Mouse (Mus musculus) layer of hippocampus, postnatal 36 days (tissue): Measurements from ENCODE around the gene Zbtb16. TPM values are rescaled to one million over a fixed set of nuclear protein-coding genes. Genes with fewer than 3 reads are reported as not detected.
A peak's percentile ranks its signal among the peaks of the same experiment; 100 is the strongest.

ENCODE experiments used
- DNase-seq, 2 experiments: peaks; one replicate each; pipeline ENCODE4 v3.0.0; 2022
- total RNA-seq, 2 experiments: library from RNA; stranded (reverse); gene quantifications; 2 replicates each; pipeline ENCODE4 v1.2.3; 2021

The Zbtb16 gene
- total RNA-seq, 2 experiments from 2014 or later: 104 to 149 TPM

DNA sequence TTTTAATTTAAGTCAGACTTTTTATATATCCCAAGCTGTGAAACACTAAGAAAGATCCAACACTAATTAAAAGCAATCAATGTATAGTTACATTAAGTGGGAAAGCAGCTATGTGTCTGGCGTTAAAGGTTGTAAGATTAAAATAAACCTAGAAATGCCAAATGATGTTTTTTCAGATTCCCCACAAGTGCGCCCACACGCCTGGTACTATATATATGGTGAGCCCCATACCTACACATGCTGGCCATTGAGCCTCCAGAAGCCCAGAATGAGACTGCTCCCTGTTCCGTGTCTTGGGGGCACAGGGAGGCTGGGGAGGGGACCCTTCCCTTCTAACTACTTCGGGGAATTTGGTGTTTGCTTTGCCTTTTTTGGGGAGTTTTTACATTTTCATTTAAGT, 34.7 kb downstream of the Zbtb16 start:
- DNase-seq: no peak

DNA sequence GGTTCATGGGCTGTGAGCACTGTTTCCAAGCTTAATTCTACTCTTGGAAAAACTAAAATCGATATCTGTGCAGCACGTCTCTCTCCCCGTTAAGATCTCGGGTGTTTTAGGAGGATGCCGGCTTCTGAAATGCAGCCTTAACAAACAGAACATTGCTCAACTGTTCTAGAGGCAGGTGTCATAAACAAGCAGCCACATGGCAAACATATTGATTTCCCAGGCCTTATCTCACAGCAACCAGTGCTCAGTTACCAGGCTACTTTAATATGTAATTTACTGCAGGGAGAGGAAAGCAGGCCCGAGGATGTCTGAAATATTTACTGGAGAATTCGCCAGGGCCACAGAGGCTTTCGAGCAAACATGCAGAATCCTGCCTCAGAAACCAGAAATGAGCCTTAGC, 35.4 kb downstream of the Zbtb16 start:
- no peak for DNase-seq

DNA sequence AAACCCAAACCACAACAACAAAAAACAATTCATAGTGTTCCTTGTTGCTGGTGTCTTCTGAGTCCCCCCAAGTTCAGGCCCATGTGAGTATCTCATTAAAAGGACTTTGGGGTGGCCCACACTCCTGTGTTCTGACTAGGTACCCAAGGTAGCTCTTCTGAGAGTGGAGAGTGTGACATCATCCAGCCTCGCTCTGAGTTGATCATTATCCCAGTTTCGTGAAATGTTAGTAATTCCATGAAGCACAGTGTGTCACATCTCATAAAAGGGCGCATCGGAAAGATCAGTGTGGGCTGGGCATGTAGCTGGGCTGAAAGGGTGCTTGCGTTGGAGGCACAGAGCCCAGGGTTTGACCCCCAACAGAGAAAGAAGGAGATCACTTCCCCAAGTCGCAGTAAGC, 38.0 kb downstream of the Zbtb16 start:
- no peak for DNase-seq

DNA sequence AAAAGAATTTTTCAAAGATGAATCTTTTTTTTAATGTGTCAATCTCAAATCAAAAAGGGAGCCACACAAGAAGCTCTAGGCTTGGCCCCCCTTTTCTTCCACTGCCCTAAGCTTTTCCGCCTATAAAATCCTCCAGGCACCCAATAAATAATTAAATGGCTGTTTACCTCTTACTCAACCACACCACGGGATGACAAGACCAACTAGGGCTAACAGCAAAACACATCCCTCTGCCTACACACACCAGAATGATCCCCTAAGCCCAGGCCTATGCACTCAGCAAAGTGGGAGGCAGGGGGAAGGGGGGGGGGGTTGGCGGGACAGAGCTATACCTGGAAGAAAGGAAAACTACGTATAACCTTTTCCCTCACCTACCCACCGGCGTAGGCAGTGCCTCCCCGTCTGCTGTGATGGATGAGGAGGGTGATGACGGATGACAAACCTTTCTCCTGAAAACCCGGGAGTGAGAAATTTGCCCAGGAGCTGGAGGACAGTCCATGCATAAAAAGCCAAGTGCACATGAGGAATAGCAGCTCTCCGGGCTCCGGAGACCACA, 39.7 kb downstream of the Zbtb16 start:
- DNase-seq: no peak

DNA sequence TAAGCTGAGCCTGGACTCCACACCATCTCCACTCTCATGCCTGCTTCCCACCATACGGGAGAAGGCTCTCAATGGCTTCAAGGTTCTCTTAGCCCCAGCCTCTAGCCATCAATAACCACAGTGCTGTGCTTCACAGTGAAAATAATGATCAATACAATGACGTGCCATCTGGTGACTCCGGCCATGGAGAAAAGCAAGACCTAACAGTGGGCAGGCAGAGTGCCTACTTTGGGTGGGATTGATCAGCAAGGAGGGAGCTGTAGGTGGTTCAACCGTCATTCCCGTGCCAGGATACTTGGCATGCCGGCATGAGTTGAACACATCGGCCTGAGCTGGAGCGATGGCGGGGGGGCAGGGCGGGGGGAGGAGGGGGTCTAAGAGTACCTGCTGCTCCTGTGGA, 40.3 kb downstream of the Zbtb16 start:
- no peak for DNase-seq

DNA sequence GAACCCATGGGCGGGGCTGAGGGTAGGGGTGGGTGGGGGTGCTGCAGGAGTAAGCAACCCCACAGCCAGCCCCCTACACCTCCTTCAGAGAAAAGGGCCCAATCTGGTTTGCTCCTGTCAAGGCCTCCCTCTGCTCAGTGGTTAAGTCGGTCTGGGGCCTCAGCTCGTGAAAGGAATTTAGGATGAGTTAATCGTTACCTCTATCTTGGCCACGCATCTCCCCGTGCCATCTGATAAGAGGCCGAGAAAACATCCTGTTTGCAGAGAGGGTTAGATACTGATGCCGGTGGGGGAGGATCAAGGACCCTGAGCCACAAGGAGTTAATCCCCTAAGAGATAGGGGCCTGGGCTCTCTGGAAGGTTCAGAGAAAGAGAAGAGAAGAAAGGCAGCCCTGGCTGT, 40.9 kb downstream of the Zbtb16 start:
- no peak for DNase-seq

DNA sequence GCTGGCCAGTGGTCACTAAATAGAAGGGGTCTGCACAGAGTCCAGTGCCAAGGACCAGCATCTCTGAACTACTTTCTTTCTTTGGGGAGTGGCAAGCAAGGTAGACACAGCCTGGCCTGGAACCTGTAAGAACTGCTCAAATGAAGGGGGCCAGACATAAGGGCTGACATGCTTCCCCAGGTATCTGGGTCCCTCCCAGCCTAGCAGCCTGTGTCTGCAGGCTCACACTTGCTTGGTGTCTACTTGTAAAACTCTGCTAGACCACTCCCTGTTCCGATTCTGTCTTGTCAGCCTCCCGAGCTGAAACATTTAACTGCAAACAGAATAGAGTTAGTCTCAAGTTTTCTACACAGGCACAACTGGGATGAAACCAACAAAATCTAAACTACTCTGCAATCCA, 41.6 kb downstream of the Zbtb16 start:
- no peak for DNase-seq

DNA sequence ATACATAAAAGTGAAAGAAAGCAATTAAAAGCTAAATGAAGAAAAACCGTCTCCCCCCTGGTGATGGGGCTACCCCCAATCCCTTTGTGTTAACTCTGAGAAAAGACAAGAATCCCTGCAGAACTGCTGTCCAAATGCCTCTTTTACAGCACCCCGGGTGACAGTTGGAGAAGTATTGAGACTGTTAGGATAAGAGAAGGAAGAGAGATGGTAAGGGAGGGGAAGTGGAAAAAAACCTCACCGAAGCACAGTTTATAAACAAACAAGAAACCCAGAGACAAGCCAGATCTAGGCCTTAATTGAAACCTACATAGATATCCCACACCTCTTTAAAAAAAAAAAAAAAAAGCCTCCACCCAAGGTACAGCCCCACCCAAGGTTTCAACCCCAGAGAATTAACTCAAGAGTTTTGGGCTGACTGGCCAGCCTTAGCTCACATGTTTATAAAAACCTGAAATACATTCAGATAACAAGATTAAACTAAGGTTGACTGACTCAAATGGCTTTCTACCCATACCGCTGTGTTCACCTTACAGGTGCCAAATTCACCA, 42.3 kb downstream of the Zbtb16 start:
- no peak for DNase-seq

DNA sequence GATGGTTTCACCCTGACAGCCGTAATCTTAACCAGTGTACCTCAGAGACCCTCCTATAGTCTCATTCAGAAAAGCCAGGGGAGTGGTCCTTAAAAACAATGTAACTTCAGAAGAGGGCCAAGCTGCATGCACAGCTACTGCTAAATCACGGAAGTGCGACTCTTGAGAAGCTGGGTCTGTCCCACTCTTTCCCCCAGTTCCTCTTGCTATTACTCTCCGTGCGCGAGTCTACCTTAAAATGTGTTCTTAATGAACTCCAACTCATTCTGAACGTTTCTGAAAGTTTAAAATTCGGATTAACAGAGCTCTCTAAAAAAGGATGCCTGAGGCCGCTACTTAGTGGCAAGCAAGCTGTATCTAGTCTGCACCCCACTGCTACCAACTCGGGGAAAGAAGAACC, 45.4 kb downstream of the Zbtb16 start:
- no peak for DNase-seq

DNA sequence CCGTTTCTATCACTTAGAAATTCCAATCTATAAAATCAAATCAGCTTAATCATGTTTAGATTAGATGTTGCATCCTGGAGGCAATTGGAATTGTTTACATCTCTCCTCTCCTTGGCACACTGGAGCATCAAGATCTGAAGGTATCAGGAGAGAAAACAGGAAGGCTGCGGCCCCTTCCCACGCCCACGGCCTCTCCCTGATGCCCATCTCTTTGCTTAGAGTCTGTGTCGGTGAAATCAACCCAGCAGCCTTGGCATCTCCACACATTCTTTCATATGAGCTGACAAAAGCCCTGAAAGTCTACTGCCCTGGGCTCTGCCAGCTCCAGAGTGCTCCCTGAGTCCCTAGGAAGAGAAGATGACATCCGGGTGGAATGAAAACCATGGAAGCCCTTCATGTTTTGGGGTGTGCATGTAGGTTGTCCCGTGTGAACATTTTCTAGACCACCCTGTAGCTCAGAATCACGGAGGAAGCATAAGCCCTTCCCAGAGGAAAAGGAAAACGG, 48.1 kb downstream of the Zbtb16 start:
- DNase-seq: no peak

DNA sequence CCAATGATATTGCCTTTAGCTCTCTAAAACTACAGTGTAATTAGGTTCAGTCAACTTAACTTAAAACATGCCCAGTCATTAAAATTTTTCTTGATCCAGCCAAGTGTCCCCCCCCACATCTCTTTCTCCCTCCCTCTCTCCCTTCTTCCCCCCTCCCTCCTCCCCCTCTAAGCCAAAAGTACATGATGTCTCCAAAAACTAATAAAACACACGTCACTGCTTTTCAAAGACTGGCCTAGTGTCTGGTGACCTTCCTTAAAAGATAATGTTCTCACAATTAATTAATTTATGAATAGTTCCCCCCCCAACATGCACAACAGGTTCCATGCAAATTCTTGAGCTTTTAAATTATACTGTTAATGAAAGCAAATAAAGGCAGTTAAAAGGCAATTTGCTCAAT, 48.7 kb downstream of the Zbtb16 start:
- no peak for DNase-seq

DNA sequence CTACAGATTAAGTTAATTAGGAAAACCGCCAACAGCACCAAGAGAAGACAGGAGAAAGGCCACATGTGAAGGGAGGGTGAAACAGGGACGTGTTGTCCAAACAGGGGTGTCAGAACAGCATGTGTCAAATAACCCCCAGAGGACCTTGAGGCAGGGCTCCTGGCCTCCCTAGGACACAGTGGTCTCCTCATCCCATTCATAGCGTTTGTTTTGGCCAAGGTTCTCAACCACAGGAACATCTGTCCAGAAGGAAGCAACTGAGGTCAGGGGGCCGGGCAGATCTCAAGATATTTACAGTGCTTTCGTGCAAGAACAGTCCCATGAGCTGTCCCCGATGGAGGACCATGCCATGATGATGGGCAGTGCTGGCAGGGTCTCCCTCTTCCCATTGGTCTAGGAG, 49.2 kb downstream of the Zbtb16 start:
- DNase-seq: no peak

DNA sequence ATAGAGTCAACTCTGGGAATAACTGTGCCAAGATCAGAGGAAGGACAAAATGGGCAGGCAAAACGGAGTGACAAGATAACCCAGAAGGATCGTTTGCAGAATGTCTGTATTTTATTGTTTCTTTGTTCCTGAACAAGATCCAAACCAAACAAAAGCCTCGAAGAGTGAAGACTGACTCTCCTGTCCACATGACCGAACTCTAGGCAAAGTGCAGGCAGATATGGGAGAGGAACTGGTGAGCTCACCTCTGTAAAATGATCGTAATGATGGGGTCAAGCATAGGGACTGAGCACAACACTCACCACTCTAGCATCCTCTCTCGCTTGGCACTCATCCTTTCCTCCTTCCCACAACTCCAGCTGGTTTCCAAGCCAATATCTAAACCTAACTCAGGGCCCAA, 51.1 kb downstream of the Zbtb16 start:
- DNase-seq: no peak

DNA sequence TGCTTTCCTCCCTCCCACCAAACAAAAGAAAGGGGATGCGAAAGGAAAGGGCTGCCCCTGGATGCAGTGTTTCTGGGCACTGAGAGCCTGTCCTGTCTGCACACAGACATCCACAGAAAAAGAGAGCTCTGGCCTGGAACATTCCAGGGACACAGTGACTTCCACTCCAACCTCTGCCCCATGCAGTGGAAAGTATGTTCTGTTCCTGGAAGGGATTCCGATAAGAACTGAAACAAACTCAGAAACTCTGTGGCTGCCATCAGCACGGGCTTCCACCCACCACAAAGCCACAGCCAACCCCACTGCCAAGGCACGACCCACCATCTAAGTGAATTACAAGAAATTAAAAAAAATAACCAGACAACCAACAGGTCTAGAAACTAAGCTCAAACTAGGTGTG, 52.7 kb downstream of the Zbtb16 start:
- no peak for DNase-seq

DNA sequence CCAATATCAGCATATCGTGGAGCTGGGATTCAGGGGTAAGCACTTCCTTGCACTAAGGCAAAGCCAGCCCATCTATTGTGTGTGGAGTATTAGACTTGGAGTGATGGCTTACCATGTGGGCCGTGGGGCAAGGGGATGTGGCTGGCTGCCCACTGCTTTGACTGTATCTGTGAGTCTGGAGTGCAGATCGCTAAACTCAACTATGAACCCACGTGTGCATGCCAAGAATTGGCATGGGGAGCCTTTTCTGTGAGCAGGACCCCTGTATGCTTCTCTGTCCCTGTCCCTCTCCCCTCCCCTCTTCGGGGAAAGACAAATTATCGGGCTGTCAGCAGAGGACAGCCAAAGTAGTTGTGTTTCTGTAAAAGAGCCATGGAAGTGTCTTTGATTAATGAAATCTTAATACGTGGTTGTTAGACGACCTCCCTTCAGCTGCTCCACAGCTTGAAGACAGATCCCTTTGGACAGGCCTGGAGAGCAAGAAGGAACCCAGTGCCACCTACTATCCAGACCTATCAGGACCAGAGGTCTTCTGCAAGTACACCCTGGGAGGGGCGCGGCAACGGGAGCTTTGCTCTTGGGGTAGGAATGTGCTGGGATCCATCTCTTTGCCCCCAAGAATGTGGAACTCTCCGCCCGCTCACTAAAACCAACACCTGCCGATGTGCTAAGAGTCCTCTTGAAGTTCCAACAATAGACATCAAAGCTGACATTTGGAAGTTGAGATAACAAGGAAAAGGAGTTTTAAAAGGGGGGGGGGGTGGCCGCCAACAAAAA, 53.5 kb downstream of the Zbtb16 start:
- DNase-seq: no peak

DNA sequence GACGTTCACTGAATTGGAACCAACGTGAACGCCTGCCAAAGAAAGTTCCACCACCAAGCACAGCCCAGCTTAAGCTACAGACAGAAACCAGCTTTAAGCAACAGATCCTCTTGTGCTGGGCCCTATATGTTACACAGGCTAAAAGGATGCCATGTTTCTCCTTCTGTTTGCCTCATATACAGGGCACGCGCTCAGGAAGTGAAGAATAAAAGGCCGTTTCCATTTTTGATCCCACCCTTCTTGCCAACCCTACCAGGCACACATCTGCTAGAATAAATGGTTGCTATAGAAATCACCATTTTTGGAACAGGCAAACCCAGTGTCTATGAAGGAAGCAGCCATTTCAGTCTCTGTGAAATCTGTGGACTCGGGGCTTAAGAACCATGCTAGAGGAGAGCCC, 59.8 kb downstream of the Zbtb16 start:
- DNase-seq: peak in 1 of 2 experiments; percentile 59

DNA sequence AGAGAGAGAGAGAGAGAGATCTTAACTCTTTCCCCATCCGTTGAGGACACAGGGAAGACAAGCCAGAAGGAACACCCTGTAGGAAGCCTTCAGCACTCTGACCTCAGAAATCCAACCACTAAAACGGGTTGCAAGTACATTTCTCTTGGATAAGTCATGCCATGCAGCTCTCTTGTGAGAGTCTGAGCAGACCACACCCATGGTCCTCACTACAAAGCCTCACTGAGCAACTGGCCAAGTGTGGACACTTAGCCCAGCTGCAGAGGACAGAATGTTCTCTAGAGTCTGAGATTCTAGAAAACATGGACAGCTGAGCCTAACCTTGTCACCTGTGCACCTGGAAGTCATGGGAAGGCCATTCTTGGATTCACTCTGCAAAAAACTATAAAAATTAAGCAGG, 60.5 kb downstream of the Zbtb16 start:
- DNase-seq: no peak

DNA sequence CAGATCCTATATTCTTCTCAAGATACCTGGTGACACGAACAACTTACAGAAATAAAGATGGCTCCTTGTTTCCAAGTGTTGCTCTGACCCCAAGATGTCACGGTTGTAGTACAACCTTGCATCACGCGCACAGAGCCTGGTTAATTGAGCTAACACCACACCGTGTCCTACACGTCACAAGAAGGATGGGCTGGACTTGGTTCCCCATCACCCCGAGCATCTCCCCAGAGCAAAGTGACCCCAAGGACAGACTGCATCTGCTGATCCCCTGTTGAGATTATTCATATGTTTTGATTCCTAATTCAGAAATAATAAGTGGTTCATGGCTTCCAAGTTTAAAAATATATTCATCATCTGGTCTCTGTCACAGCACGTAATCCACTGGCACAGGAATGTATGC, 62.3 kb downstream of the Zbtb16 start:
- no peak for DNase-seq

DNA sequence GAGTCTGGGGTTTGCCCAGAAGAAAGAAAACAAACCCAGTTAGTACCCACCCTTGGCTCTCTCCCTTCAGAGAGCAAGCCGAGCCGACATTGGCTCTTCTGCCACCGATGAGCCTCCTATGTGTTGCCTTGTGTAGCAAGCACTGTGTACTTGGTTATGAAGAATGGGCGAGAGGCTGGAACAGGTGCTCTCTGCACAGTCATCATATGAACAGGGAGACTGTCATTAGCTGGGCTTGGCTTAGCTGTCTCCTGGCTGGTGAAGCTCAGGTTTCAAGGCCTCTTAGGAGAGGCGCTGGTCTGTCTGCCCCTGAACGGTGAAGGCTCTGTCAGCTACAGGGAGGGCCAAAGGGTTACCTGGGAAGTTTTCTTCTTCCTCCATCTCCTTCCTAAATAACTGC, 62.9 kb downstream of the Zbtb16 start:
- no peak for DNase-seq

DNA sequence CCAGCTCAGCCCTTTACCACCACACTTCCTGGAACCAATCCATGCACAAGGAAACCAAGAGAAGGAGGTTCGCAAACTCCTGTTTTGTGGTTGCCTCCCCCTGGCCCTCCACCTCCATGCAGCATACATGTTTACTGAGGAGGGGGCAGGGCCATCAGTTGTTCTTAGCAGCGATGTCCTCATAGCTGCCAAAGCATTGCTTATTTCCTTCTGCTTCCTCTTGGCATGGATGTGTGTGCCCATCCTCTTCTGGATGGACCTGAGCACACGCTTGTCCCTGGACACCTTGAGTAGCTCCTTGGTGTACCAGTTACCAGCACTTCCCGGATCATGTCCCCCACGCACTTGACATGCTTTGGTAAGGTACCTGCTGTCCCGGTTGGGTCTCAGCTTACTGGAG, 64.5 kb downstream of the Zbtb16 start:
- no peak for DNase-seq

DNA sequence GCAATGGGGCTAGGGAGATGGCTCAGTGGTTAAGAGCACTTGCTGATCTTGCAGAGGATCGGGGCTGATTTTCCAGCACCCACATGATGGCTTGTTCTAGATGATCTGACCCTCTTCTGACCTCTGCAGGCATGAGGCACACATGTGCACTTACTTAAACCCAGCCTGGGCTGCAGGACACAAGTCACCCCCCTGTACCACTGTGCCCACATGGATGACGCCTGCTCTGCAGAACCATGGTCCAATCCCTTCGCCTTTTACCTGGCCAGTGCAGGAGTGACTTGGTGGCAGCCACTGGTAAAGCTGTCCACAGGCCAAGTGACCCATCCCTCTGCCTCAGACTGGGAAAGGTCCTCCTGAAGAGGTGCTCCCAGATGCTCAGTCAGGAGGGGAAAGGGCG, 67.1 kb downstream of the Zbtb16 start:
- no peak for DNase-seq

DNA sequence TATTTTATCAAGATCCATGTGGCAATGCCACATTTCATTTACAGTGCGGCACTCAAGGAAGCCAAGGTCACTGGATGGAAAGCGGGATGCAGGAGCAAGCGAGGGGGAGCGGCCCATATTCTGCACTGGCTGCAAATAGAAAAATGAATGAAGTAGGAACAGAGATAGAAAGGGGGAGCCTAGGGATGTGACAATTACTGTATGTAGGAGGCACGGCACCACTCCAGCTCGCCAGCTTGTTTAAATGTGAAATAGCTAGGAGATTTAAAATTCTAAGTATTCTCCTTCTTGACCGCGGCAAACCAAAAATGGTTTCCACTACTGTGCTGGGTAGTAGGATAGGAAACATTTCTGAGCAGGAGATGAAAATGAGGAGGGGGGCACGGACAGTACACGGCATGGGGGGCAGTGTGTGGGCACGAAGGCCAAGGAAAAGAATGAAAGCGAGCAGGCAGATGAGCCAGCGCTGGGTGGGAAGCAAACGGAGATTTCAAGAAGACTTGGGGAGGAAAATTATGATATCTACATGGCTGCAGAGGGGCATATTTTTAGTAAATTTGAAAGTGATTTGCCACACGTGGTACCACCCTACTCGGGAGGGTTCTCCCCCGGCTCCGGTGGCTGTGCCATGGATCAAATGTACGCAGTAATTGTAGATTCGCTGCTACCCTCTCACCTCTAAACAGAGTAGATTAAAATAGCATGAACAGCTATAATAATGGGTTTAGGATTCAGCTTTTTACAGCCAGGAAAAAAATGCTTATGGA, 68.2 kb downstream of the Zbtb16 start:
- DNase-seq: peak in 1 of 2 experiments; percentile 36

DNA sequence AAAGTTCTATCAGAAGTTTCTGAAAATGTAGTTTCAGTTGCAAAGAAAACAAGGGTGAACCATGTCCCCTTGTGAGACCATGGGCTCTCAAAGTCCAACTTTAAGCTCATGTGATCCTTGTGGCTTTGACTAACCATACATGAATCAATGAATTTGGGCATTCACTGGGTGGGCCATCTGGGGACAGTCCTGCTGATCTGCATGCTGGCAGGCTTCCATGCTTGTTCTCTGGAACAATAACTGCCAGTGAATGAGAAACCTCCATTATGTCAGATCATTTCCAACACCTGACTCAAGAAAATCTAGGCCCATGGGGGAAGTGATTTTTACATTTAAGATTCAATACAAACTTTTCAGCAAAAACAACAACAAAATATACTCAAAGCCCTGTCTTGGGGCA, 70.1 kb downstream of the Zbtb16 start:
- DNase-seq: no peak
